Mouse (Mus musculus): Measurements from ENCODE around the gene Ddx25. TPM values are rescaled to one million over a fixed set of nuclear protein-coding genes. Genes with fewer than 3 reads are reported as not detected.

The Ddx25 gene
- total RNA-seq, 2 experiments from 2014 or later, result 0.56 to 0.79 TPM

- DNase-seq, result no peak
Measured at GRCm38 (mm10) chr9:35493733-35494092, 64.6 kb downstream of the Ddx25 start.

GRCm38 (mm10) chr9:35493033-35493732 lies 65.1 kb downstream of the Ddx25 start:
- DNase-seq, result no peak

- DNase-seq, result no peak
Measured at GRCm38 (mm10) chr9:35491109-35491866, 67.0 kb downstream of the Ddx25 start.

- no peak for DNase-seq
Measured at GRCm38 (mm10) chr9:35488496-35488895, 69.8 kb downstream of the Ddx25 start.

Other genes starting within 250 kb of the Ddx25 start
- gene Cdon, start 137.4 kb downstream of the Ddx25 start, total RNA-seq (2021), result 10 to 100 TPM; 14.2 to 17.9 TPM
- gene Gm1113, start 40.3 kb downstream of the Ddx25 start, total RNA-seq (2021), result not detected
- 10 to 100 TPM; 10.6 to 13.3 TPM for gene Pus3, start 67 bp upstream of the Ddx25 start, total RNA-seq (2021)
- under 1 TPM; 0.16 to 0.60 TPM for gene Pate2, start 11.8 kb upstream of the Ddx25 start, total RNA-seq (2021)
- 1 to 10 TPM; 3.3 to 4.2 TPM for gene Hyls1, start 11.9 kb upstream of the Ddx25 start, total RNA-seq (2021)
- not detected for gene Pate4, start 53.4 kb upstream of the Ddx25 start, total RNA-seq (2021)
- not detected for gene Pate3, start 89.7 kb upstream of the Ddx25 start, total RNA-seq (2021)
- not detected for gene Pate1, start 128.9 kb upstream of the Ddx25 start, total RNA-seq (2021)
- gene Gm17677, start 182.5 kb upstream of the Ddx25 start, total RNA-seq (2021), result not detected
- not detected for gene Gm17727, start 219.6 kb upstream of the Ddx25 start, total RNA-seq (2021)
- not detected for gene Gm27235, start 231.6 kb upstream of the Ddx25 start, total RNA-seq (2021)
- not detected for gene D730048I06Rik, start 231.6 kb upstream of the Ddx25 start, total RNA-seq (2021)

All from adrenal gland, postnatal 36 days (tissue).